ENCODE assay signal across 27 mouse cellular contexts in genomic region chr7:95733807-95734206, GRCm38 (mm10).
"Had no signal": no experiment of that assay in that cellular context is flagged by ENCODE, and none has a peak within 500 bp of the region (broad histone marks: within the 10 kb centered on the region; RNA-seq: fewer than 3 reads in every experiment).

No protein-coding gene starts in this region.

- H3K9ac ChIP-seq: heart, embryonic 12.5 days; hindbrain, embryonic 12.5 days; hindbrain, embryonic 14.5 days; intestine, embryonic 15.5 days; limb, embryonic 12.5 days; liver, embryonic 13.5 days; liver, embryonic 15.5 days had no signal

- H3K4me2 ChIP-seq: heart, embryonic 12.5 days; hindbrain, embryonic 12.5 days; hindbrain, embryonic 14.5 days; intestine, embryonic 15.5 days; limb, embryonic 12.5 days; liver, embryonic 11.5 days; liver, embryonic 13.5 days; liver, embryonic 15.5 days had no signal

- H3K9me3 ChIP-seq: heart, embryonic 10.5 days; heart, embryonic 12.5 days; hindbrain, embryonic 10.5 days; hindbrain, embryonic 12.5 days; intestine, embryonic 15.5 days; limb, embryonic 10.5 days; limb, embryonic 12.5 days; liver, embryonic 13.5 days; liver, embryonic 15.5 days had no signal

- H3K4me1 ChIP-seq: heart, embryonic 10.5 days; heart, embryonic 12.5 days; hindbrain, embryonic 10.5 days; hindbrain, embryonic 12.5 days; intestine, embryonic 15.5 days; liver, embryonic 13.5 days; liver, embryonic 15.5 days had no signal

- H3K27me3 ChIP-seq: heart, embryonic 12.5 days; hindbrain, embryonic 12.5 days; intestine, embryonic 15.5 days; liver, embryonic 13.5 days; liver, embryonic 15.5 days had no signal

- H3K36me3 ChIP-seq: heart, embryonic 10.5 days; heart, embryonic 12.5 days; hindbrain, embryonic 10.5 days; hindbrain, embryonic 12.5 days; intestine, embryonic 15.5 days; limb, embryonic 10.5 days; limb, embryonic 12.5 days; liver, embryonic 13.5 days; liver, embryonic 15.5 days had no signal

- DNase-seq: gastrocnemius, adult 2 months; gastrocnemius, postnatal 10 days; gastrocnemius, postnatal 25 days; heart, adult 18-20 months; heart, postnatal 10 days; heart, postnatal 4 days; kidney, adult 18-20 months; kidney, adult 8-10 months; kidney, postnatal 10 days; kidney, postnatal 25 days; kidney, postnatal 4 days; liver; liver, embryonic 13.5 days had no signal

- H3K27ac ChIP-seq: gastrocnemius, adult 2 months; heart, embryonic 10.5 days; hindbrain, embryonic 10.5 days; hindbrain, embryonic 12.5 days; hindbrain, embryonic 14.5 days; intestine, embryonic 15.5 days; layer of hippocampus, adult 2 months; left cerebral cortex, adult 2 months; limb, embryonic 10.5 days; limb, embryonic 12.5 days; liver, embryonic 13.5 days; liver, embryonic 15.5 days had no signal

- H3K4me3 ChIP-seq: gastrocnemius, adult 2 months; heart, embryonic 10.5 days; heart, embryonic 12.5 days; hindbrain, embryonic 10.5 days; hindbrain, embryonic 12.5 days; intestine, embryonic 15.5 days; layer of hippocampus, adult 2 months; left cerebral cortex, adult 2 months; limb, embryonic 10.5 days; limb, embryonic 12.5 days; liver, embryonic 13.5 days; liver, embryonic 15.5 days had no signal

- ATAC-seq: inflammation-experienced regulatory T-cells, adult 6 months; intestine, embryonic 15.5 days; intestine, postnatal 0 days had no signal
